Mouse (Mus musculus) kidney, adult 2 months (tissue): ENCODE data around the gene Smim14.

Experiments used
- CTCF ChIP-seq: fragments of 200-500 bp; conservative IDR thresholded peaks from 2 replicates; pipeline ENCODE4 v1.5.1; 2011; ENCODE audit warnings: low read depth, mild to moderate bottlenecking, control low read depth, low read length, moderate library complexity, mixed read lengths; ENCODE audit not compliant: insufficient read depth, insufficient read length
- POLR2A ChIP-seq: fragments of 200-500 bp; IDR thresholded peaks from one replicate; pipeline ENCODE4 v1.6.1; 2011; ENCODE audit warnings: low read depth, low read length, control low read depth

- TF ChIP-seq POLR2A = no peak
- no peak for TF ChIP-seq CTCF
Measured at GRCm38 (mm10) chr5:65479681-65480445, 57.1 kb downstream of the Smim14 start.
